Mouse (Mus musculus) thymus, adult 2 months (tissue): ENCODE measurements around the gene Rtl1.

ENCODE experiments used
- CTCF ChIP-seq: fragments of 200-500 bp; IDR thresholded peaks from 2 replicates; pipeline ENCODE4 v1.5.1; 2012; ENCODE audit warnings: mild to moderate bottlenecking, control low read depth, low read length, moderate library complexity, borderline replicate concordance; ENCODE audit not compliant: control insufficient read depth, poor library complexity, insufficient read depth; ENCODE audit errors: extremely low read depth
- POLR2A ChIP-seq: fragments of 200-500 bp; IDR thresholded peaks from 2 replicates; pipeline ENCODE4 v1.6.1; 2012; ENCODE audit warnings: mild to moderate bottlenecking, low read length, control low read depth, moderate library complexity; ENCODE audit not compliant: control insufficient read depth, poor library complexity, insufficient read depth; ENCODE audit errors: extremely low read depth

GRCm38 (mm10) chr12:109614416-109614815 is 14.3 kb upstream of the Rtl1 start:
- TF ChIP-seq CTCF (no peak), POLR2A (no peak)
